Mouse (Mus musculus) left cerebral cortex, adult 6 months (tissue): ENCODE measurements around the gene Mapk8ip3. TPM values are rescaled to one million over a fixed set of nuclear protein-coding genes. Genes with fewer than 3 reads are reported as not detected.

ENCODE experiments used
- long read RNA-seq, 2 experiments: library from polyadenylated mRNA; unstranded; transcript quantifications; one replicate each; pipeline ENCODE4 v2.0.0; 2019 to 2020
- polyA plus RNA-seq: library from polyadenylated mRNA; unstranded; fragments of <200 nt; fragmentation: Nextera tagmentation; gene quantifications from 2 replicates; pipeline ENCODE4 v1.2.3, GENCODE M21; 2021

The Mapk8ip3 gene
- 49.2 and 62.4 TPM in 2 replicates for polyA plus RNA-seq
- long read RNA-seq, experiment 1, transcript Mapk8ip3-217 (3 exons, 934 nt): major isoform, 14 of 143 reads
- long read RNA-seq, experiment 1, partial matches to known transcripts: 116 of 143 reads
- long read RNA-seq, experiment 1, other reads (novel, unspliced or antisense): 13 of 143 reads
- long read RNA-seq, experiment 2, partial matches to known transcripts: 27 of 80 reads
- long read RNA-seq, experiment 2, other reads (novel, unspliced or antisense): 49 of 80 reads

DNA sequence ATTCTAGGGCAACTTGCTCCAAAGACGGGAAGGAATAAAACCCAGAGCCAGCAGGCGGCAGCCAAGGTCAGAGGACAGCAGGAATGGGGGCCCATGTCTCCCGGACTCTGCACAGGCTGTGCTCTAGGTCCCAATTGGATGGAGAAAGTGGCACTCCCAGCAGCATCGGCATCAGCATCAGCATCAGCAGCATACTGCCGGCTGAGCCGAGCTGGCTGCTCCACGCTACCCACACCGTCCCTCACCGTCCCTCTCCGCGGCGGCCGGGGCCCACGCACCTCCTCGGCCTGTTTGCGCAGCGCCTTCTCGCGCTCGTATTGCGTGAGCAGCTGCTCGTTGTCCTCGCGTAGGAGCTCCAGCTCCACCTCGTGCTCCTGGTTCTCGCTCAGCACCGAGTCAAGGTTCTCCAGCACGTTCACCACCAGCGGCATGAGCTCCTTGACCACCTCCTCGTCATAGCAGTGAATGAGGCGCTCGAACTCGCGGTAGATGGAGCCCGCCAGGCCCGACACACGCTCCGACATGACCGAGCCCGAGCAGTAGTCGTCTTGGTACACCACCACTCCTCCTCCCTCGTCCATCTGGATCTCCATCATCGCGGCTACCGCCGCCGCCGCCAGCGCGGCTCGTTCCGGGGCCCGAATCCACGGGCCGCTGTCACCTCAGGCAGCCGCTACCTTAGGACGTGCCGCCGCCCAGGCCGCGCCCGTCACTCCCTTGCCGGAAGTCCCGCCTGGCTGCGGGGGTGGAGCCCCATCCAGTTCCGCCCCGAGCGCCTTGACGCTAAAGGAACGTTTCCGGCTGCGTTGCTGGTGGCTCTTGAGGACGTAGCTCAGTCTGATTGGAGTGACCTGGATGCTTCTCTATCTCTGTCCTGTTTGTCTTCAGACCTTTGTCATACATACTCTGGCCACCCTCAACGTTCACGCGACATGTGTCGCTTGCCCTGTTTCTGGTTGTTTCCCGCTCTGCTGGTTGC, at the start of gene Mapk8ip3:
Gene Mapk8ip3 (minus strand): TSS at position 719 of the 979 bp plus-strand sequence.

GRCm38 (mm10) chr17:24960135-24960851, 23.5 kb upstream of the Mapk8ip3 start, which contains the start of gene Jpt2:
Jpt2 (minus strand) TSS chr17:24960689.

DNA sequence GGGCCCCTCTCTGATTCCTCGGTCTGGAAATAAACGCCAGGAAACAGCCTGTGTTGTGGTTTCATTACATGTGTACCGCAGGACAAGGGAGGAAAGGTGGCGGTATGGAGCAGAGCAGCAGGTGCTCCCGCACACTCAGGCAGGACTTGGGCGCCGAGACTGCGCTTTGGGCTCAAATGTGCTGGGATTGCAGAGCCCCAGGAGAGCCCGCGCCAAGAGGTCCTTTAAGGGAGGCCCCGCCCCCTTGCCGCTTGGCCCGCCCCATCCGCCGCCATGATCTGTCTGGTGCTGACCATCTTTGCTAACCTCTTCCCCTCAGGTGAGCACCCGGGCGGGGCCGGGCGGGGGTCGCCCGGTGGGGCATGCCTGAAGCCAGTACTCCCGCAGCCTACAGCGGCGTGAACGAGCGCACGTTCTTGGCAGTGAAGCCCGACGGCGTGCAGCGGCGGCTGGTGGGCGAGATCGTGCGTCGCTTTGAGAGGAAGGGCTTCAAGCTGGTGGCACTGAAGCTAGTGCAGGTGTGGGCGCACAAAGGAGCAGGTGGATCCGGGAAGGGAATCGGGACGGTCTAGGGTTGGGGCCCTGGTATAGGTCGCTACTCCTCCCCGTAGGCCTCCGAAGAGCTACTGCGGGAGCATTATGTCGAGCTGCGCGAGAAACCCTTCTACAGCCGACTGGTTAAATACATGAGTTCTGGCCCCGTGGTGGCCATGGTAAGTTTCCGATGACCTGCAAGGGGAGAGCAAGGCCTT, 40.4 kb downstream of the Mapk8ip3 start, which contains the start of gene Nme3:
Gene Nme3 (plus strand): TSS at position 260 of the 752 bp plus-strand sequence.

DNA sequence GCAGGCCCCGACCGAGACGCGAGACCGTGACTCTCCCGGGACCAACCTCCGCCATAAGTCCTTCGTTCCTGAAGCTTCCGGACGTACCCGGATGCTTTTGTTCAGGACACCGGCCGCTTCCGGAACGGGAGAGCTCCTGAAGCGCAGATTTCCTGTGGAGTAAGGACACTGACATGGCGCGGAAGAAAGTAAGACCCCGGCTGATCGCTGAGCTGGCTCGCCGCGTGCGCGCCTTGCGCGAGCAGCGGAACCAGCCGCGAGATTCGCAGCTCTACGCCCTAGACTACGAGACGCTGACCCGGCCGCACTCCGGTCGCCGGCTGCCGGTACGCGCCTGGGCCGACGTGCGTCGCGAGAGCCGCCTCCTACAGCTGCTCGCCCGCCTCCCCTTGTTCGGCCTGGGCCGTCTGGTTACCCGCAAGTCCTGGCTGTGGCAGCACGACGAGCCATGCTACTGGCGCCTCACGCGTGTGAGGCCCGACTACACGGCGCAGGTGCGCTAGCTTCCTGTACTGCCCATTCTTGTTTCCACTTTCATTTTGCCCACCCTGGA, 41.7 kb downstream of the Mapk8ip3 start, which contains the start of the genes Eme2 and Mrps34:
Gene Eme2 (minus strand): TSS at position 93 of the 553 bp plus-strand sequence.
Gene Mrps34 (plus strand): TSS at position 122 of the 553 bp plus-strand sequence.

DNA sequence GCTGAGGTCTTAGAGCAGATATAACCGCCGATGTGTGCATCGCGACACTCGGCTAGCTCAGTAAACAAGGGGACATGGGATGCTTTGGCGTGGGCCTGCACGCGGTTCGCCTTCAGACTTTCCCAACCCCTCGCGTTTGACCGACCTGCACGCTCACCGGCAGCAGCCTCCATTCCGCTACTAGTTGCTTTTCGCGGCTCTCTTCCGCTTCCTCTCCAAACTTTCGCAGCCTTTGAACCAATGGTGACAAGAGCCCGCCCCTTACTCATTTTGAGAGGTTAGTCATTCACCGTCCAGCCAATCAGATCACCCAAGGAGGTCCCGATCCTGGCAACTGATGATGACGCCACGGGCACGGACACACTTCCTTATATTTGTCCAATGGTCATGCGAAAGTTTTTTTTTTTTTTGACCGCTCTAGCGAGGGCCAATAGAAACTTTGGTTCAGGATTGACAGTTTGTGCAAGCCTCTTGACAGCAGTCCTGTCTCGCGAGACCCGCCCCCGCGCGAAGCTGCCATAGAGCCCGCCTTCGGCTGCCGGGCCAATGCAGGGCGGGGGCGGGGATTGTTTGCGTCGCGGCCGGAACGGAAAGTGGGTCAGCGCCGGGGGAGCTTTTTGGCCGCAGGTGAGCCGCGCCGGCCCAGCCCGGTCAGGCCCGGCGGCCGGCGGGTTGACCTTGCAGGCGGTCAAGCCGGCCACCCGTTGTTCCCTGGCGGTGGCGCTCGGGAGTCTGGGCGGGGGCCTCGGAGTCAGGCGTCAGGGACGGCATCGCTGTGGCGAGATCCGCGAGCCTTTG, 50.4 kb downstream of the Mapk8ip3 start, which contains the start of the genes Nubp2 and Spsb3:
Gene Nubp2 (minus strand): TSS at position 216 of the 798 bp plus-strand sequence.
Gene Spsb3 (plus strand): TSS at position 510 of the 798 bp plus-strand sequence.

GRCm38 (mm10) chr17:24865776-24866175, 71.0 kb downstream of the Mapk8ip3 start, which contains the start of gene Igfals:
Igfals (plus strand) TSS chr17:24865997.

DNA sequence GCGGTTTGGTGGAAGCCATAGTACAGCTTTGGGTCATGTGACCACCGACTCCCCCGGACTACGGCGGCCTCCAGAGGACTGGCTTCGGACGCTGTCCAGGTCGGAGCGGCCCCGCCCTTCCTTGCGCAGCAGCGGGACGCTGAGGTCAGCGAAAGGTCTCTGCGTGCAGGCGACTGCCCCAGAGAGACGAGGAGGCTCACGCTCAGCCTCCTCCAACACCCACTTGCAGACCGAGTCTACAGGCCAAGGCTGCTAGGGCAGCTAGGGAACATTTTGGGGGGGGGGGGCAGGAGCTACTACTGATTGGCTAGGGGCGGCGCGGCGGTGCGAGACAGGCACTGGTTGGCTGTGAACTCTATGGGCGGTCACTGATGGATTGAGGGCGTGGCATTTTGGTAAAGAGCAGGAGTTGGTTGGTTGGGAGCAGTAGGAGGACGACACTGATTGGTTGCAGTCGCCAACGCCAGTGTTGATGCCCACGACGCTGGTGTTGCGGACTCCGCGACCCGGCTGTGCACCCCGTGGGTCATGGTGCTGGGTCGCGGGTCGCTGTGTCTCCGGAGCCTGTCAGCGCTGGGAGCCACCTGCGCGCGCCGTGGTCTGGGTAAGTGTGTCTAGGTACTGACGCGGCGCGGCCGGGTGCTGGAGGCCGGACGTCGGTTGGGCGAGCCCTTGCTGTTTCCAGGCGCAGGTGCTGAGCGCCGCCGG, 86.6 kb downstream of the Mapk8ip3 start, which contains the start of gene Fahd1:
Gene Fahd1 (minus strand): TSS at position 300 of the 708 bp plus-strand sequence.

Other genes with a start within 250 kb of the Mapk8ip3 start
- 282 and 371 TPM in 2 replicates for gene Syngr3, start 247.0 kb downstream of the Mapk8ip3 start, polyA plus RNA-seq
- 33.0 and 34.1 TPM in 2 replicates for gene Gfer, start 240.8 kb downstream of the Mapk8ip3 start, polyA plus RNA-seq
- gene Noxo1, start 240.7 kb downstream of the Mapk8ip3 start, polyA plus RNA-seq: 0.98 and 1.1 TPM in 2 replicates
- 15.2 and 20.2 TPM in 2 replicates for gene Tbl3, start 229.3 kb downstream of the Mapk8ip3 start, polyA plus RNA-seq
- gene Rnf151, start 218.9 kb downstream of the Mapk8ip3 start, polyA plus RNA-seq: not detected in 2 replicates
- gene Rps2, start 218.9 kb downstream of the Mapk8ip3 start, polyA plus RNA-seq: 1,532 and 1,546 TPM in 2 replicates
- gene Ndufb10, start 212.5 kb downstream of the Mapk8ip3 start, polyA plus RNA-seq: 938 and 1,009 TPM in 2 replicates
- 0.19 and 0.53 TPM in 2 replicates for gene Rpl3l, start 209.2 kb downstream of the Mapk8ip3 start, polyA plus RNA-seq
- 6.8 and 17.1 TPM in 2 replicates for gene Msrb1, start 200.3 kb downstream of the Mapk8ip3 start, polyA plus RNA-seq
- gene Hs3st6, start 184.0 kb downstream of the Mapk8ip3 start, polyA plus RNA-seq: 0.55 and 0.97 TPM in 2 replicates
- not detected in 2 replicates for gene Meiob, start 132.7 kb downstream of the Mapk8ip3 start, polyA plus RNA-seq
- 287 and 337 TPM in 2 replicates for gene Hagh, start 96.8 kb downstream of the Mapk8ip3 start, polyA plus RNA-seq
- gene Fahd1, start 86.6 kb downstream of the Mapk8ip3 start, polyA plus RNA-seq: 21.7 and 24.4 TPM in 2 replicates
- gene Igfals, start 71.0 kb downstream of the Mapk8ip3 start, polyA plus RNA-seq: not detected in 2 replicates
- 42.6 and 58.2 TPM in 2 replicates for gene Nubp2, start 50.6 kb downstream of the Mapk8ip3 start, polyA plus RNA-seq
- 84.9 and 110 TPM in 2 replicates for gene Spsb3, start 50.3 kb downstream of the Mapk8ip3 start, polyA plus RNA-seq
- gene Eme2, start 41.9 kb downstream of the Mapk8ip3 start, polyA plus RNA-seq: 15.5 and 16.2 TPM in 2 replicates
- gene Mrps34, start 41.9 kb downstream of the Mapk8ip3 start, polyA plus RNA-seq: 130 and 171 TPM in 2 replicates
- gene Nme3, start 40.5 kb downstream of the Mapk8ip3 start, polyA plus RNA-seq: 117 and 135 TPM in 2 replicates
- gene Jpt2, start 23.7 kb upstream of the Mapk8ip3 start, polyA plus RNA-seq: 3.8 and 5.3 TPM in 2 replicates
- gene Cramp1l, start 78.8 kb upstream of the Mapk8ip3 start, polyA plus RNA-seq: 4.1 and 9.0 TPM in 2 replicates
- gene Ift140, start 79.1 kb upstream of the Mapk8ip3 start, polyA plus RNA-seq: 3.1 and 4.2 TPM in 2 replicates
- gene Tmem204, start 146.6 kb upstream of the Mapk8ip3 start, polyA plus RNA-seq: 12.0 and 13.3 TPM in 2 replicates
- 7.1 and 7.9 TPM in 2 replicates for gene Telo2, start 179.0 kb upstream of the Mapk8ip3 start, polyA plus RNA-seq
- gene Ptx4, start 183.8 kb upstream of the Mapk8ip3 start, polyA plus RNA-seq: not detected in 2 replicates
- gene Clcn7, start 196.4 kb upstream of the Mapk8ip3 start, polyA plus RNA-seq: 25.3 and 35.1 TPM in 2 replicates
- gene Ccdc154, start 225.5 kb upstream of the Mapk8ip3 start, polyA plus RNA-seq: not detected in 2 replicates
- gene Gm38655, start 238.5 kb upstream of the Mapk8ip3 start, polyA plus RNA-seq: not detected in 2 replicates
- 22.1 and 26.2 TPM in 2 replicates for gene BC003965, start 247.6 kb upstream of the Mapk8ip3 start, polyA plus RNA-seq